Mouse (Mus musculus) mesoderm, embryonic 11.5 days (tissue): ENCODE results near the gene Etaa1.
"Not testable (repeated sequence)": the region's sequence is repeated elsewhere in the genome, so short reads cannot be mapped to it uniquely, and the experiment has no call there.

Experiments used
- DNase-seq: peaks from one replicate; pipeline ENCODE4 v3.0.0-alpha.2; 2012; ENCODE audit warnings: low read depth, low spot score

Gene Etaa1

GRCm38 (mm10) chr11:17953231-17954134, at the start of gene Etaa1:
Gene Etaa1, minus strand, starts transcription at chr11:17953875.
- peak; percentile 95 for DNase-seq

- no peak for DNase-seq
Observed at GRCm38 (mm10) chr11:17994151-17994550, 40.5 kb upstream of the Etaa1 start.

- no peak for DNase-seq
Observed at GRCm38 (mm10) chr11:17992311-17992710, 38.6 kb upstream of the Etaa1 start.

GRCm38 (mm10) chr11:17983331-17983730, 29.7 kb upstream of the Etaa1 start:
- no peak for DNase-seq

GRCm38 (mm10) chr11:17981246-17981645, 27.6 kb upstream of the Etaa1 start:
- DNase-seq: no peak

GRCm38 (mm10) chr11:17975581-17975980, 21.9 kb upstream of the Etaa1 start:
- no peak for DNase-seq

- DNase-seq: no peak
Observed at GRCm38 (mm10) chr11:17952791-17953190, 884 bp downstream of the Etaa1 start.

GRCm38 (mm10) chr11:17951336-17951735, 2.3 kb downstream of the Etaa1 start:
- no peak for DNase-seq

GRCm38 (mm10) chr11:17939168-17939567, 14.5 kb downstream of the Etaa1 start:
- DNase-seq: no peak

- no peak for DNase-seq
Observed at GRCm38 (mm10) chr11:17937931-17938330, 15.7 kb downstream of the Etaa1 start.

GRCm38 (mm10) chr11:17917905-17918304, 35.8 kb downstream of the Etaa1 start:
- no peak for DNase-seq

GRCm38 (mm10) chr11:17917101-17917500, 36.6 kb downstream of the Etaa1 start:
- DNase-seq: no peak

- DNase-seq: no peak
Observed at GRCm38 (mm10) chr11:17916486-17916885, 37.2 kb downstream of the Etaa1 start.

GRCm38 (mm10) chr11:17900996-17901395, 52.7 kb downstream of the Etaa1 start:
- not testable (repeated sequence) for DNase-seq
